18 mouse cellular contexts compared by ENCODE assay signal in the genomic region with DNA sequence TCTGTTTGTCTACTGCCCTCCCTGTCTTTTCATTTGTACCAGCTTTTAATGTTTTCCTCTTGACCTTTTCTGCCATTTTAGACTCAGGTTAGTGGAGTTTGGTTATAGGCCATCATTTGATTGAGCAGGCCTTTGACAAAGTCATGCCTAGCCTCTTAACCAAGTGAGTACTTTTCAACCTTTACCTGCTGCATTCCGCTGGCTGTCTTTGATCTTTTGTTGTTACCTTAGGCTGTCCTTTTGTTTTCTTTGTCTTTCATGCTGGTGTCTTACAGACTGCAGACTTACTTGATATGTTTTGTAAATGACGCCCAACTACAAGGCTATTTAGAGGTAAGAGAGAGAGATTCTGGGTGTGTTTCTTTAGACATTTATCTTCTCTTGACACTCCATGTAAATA.
"Had no signal": no experiment of that assay in that cellular context is flagged by ENCODE, and none has a peak within 500 bp of the region (broad histone marks: within the 10 kb centered on the region; RNA-seq: fewer than 3 reads in every experiment).

No protein-coding gene starts in this region.

- DNase-seq: liver, postnatal 0 days; lung, adult 2 months; lung, postnatal 14 days; retina, postnatal 1 day; right cerebral cortex, adult 18-20 months; right cerebral cortex, postnatal 25 days; right cerebral cortex, postnatal 4 days; spleen, adult 18-20 months; thymus, adult 18-20 months; thymus, postnatal 14 days; thymus, postnatal 36 days had no signal

- H3K4me1 ChIP-seq: lung, embryonic 15.5 days; megakaryocyte, embryonic 14.5 days; midbrain, embryonic 13.5 days; neural tube, embryonic 13.5 days; neural tube, embryonic 15.5 days had no signal

- H3K9me3 ChIP-seq: lung, embryonic 15.5 days; megakaryocyte, embryonic 14.5 days; midbrain, embryonic 13.5 days; neural tube, embryonic 13.5 days; neural tube, embryonic 15.5 days had no signal

- H3K9ac ChIP-seq: liver, postnatal 0 days; lung, embryonic 15.5 days; midbrain, embryonic 13.5 days; neural tube, embryonic 13.5 days; neural tube, embryonic 15.5 days had no signal

- H3K4me3 ChIP-seq: lung, embryonic 15.5 days; megakaryocyte, embryonic 14.5 days; midbrain, embryonic 13.5 days; myocyte; neural tube, embryonic 13.5 days; neural tube, embryonic 15.5 days had no signal

- H3K27ac ChIP-seq: lung, embryonic 15.5 days; macrophage; midbrain, embryonic 13.5 days; neural tube, embryonic 13.5 days; neural tube, embryonic 15.5 days had no signal
